Mouse (Mus musculus) urinary bladder, postnatal 4 days (tissue): ENCODE measurements around the gene Cdh15.
A peak's percentile ranks its signal among the peaks of the same experiment; 100 is the strongest.

Experiments
- DNase-seq, 2 experiments: peaks; one replicate each; pipeline ENCODE4 v3.0.0; 2021 to 2022; ENCODE audit warnings: low spot score in 2 of 2

Cdh15 gene

DNA sequence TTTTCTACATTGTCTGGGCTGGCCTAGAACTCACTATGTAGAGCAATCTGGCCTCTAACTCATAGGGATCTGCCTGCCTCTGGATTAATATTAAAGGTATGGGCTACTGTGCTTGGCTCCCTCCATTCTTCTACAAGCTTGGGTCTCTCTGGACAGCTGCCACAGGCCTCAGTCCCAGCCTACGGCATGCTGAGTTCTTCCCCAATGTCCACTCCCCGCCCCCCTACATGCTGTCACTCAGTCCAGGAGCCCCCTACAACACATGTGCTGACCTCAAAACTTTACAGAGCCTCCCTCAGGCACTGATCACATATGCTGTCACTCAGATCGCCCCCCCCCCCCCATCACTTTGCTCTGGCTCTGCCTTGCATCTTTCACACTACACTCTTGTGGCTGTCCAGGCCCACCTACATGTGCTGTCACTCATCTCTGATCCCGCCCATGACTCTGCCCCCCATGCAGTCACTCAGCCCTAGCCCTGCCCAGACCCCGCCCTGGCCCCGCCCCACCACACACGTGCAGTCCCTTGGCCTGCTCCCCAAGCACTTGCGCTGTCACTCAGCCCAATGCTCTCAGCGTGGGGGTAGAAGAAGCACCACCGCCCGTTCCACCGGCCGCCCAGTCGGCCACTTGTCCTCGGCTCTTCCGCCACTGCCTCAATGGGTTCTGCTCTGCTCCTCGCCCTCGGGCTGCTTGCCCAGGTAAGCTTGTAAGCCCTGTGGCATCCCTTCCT is at the start of gene Cdh15:
TSS of gene Cdh15 (plus strand) at position 138 of the 733 bp plus-strand sequence.
- DNase-seq: no peak

GRCm38 (mm10) chr8:122803906-122804761 is 43.6 kb upstream of the Cdh15 start:
- no peak for DNase-seq

DNA sequence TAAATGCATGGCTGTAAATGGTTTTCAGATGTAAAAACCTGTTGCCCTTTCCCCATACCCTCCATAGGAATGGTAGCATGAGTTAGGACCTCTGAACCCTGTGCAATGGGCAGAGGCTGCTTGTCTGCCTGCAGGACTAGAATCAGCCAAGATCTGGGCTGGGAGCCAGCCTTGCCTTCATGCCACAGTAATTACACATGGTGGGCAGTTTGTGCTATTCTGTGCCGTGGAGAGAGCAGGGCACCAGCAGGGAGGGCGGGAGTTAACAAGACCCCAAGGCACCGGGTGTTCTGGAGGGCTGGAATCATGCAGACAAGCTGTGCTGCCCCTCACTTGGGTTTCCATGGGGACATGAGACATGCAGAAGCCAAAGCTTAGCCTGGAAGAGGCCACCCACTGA is 42.4 kb upstream of the Cdh15 start:
- no peak for DNase-seq

DNA sequence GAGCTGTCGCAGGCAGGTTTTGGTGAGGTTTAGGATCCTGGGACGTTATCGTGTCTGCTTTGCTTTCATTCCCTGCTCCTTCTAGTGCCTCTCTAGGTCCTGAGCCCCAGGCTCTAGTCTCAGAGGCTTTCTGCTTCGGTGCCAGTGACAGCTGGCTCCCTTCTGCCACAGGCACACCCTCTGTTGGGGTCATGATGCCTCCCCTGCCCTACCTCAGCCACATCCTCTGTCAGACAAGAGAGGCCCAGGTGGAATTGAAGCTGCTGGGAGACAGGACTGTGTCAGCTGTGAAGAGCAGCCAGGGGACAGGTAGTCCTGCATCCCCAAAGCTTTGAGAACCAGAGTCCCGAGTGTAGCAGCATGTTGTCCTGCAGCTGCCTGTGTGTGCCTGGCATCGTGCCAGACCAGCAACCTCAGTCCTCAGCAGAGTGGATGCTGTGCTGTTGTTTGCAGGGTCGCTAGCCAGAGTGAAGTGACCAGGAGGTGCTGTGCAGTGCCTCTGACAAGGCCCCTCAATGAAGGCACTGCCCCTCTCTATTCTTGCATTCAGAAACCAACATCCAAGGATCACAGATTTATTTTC is 40.7 kb upstream of the Cdh15 start:
- no peak for DNase-seq

GRCm38 (mm10) chr8:122807907-122808306 is 39.9 kb upstream of the Cdh15 start:
- DNase-seq: no peak

DNA sequence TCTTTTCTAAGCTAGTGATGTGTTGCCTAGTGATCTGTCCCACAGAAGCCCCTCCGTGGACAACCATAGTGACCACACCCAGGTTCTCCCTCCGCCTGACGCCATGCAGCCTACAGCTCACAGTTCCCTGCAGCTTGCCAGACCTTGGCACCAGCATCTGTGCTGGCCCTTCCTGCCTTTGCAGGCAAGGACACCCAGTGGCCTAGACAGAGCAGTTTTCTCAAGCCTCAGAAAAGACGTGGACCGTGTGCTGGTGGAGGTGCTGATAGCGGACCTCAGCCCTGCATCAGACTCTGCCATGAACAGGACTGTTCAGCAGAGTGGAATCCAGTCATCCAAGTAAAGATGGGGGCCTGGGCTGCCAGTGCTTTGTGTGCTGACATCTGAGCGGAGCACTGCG is 37.4 kb upstream of the Cdh15 start:
- DNase-seq: no peak

DNA sequence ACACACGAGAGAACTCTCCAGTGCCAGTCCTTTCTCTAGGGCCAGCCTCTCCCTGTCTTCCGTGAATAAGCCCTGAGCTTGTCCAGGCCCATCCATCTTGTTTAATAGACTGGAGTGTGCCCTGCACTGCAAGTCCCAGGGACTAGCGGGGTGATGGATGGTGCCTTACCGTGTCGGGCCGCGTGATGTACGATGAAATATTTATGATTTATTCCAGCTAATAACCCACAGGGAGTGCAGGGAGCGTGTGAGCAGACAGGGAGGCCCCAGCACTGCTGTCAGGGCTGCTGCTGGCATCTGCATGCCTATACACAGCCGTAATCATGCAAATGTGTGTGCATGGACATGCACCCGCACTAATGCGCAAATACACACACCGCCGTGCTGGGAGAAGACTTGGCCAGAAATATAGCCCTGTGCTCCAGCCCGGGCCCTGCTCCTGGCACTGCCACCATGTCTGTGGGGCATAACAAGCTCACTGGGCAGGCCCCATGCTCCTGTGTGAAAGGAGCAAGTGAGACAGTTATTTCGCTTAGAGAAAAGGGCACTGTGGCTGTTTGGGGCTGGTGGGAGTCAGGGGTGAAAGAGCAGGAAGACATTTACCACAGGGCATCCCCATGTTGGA is 35.8 kb upstream of the Cdh15 start:
- no peak for DNase-seq

DNA sequence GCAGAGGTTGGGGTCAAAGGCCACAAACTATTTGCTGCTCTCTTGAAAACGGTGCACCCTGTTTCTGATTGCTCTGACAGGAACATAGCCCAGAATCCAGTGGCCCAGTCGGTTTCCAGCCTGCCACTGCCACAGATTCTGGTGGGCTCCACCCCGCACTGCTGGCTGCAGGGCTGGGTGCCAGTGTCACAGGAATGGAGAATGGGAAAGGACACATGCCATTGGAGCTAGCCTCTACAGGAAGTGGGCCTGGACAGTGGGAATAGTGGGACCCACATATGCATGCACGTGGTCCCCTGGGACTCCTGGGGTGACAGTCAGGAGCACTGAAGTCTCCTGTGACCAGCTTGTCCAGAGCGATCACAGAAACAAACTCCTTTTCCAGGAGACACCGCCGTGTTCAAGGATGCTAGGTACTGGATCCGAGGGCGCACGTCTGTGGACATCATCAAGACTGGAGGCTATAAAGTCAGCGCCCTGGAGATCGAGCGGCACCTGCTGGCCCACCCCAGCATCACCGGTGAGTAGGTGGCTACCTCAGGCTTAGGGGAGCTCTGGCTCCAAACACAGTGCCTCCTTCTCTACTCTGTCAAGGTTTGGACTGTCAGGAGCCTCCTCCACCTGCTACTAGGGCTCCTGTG is 35.0 kb upstream of the Cdh15 start:
- no peak for DNase-seq

DNA sequence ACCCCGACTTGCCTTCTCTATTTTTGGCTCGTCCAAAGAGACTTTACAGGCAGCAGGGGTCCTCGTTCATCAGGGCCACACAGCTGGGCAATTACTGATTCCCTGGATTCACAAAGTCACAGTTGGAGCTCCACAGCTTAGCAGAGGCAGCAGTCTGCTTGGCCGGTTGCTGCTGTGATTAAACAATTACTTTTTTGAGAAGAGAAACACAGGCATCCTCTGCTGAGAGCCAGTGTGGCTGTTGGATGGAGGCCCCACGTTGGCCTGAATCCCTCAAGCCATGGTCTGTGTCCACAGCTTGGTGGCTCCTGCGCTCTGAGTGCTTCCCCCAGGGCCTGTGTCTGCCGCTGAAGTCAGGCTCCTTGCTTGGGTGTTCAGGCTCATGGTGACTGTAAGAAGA is 33.2 kb upstream of the Cdh15 start:
- no peak for DNase-seq

GRCm38 (mm10) chr8:122816965-122817364 is 30.8 kb upstream of the Cdh15 start:
- no peak for DNase-seq

- DNase-seq: no peak
These were observed 29.9 kb upstream of the Cdh15 start for GRCm38 (mm10) chr8:122817724-122818496.

DNA sequence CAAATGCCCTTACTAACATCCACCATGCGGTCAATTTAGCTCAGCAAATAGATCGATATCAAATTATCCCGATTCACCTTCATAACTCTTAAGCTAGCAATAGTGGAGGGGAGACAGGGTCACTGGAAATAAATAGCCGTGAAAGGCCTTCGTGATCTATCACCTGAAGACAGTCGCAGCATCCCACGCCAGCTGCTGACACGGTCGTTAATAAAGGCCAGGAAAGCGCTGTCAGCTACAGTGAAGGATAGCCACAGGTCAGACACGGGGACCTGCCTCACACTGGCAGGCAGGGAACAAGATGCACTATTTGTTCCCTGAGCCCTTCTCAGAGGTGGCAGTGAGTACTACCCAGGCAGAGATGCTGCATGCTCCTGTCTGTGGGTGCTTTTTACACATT is 28.0 kb upstream of the Cdh15 start:
- no peak for DNase-seq

DNA sequence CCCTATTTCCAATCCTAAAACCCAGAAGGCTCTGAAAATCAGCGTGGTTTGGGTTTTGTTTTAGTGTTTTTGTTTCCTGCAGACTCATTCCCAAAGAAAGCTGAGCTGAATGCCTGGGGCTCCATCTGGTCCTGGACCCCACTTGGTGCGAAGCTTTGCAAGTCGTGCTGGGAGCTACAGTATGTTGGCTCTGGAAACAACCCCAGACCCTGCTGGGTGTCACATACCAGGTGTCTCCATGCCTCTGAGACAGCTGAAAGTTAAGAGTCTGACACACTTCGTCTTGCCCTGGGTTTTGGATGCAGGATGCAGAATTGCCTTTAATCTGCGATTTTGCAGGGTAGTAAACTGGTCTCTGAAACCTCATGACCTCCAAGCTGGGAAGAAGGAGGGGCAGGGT is 23.2 kb upstream of the Cdh15 start:
- no peak for DNase-seq

DNA sequence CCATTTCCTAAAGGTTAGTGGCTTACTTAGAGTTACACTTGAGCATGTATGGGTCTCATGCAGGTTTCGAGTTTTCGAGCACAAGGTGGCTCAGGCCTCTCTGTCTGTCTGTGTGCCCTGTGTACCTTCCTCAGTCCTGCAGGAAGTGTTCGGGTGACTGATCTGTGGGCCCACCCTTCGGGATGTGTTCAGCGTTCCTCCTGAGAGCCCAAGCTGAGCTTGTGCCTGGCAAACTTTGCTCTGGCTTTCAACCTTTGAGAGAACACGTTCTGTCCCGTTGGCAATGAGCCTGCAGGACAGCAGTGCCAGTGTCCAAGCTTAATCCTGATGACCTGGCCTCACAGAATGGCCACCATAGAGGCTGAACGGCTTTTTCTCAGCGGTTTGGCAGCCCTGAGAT is 22.8 kb upstream of the Cdh15 start:
- DNase-seq: no peak

DNA sequence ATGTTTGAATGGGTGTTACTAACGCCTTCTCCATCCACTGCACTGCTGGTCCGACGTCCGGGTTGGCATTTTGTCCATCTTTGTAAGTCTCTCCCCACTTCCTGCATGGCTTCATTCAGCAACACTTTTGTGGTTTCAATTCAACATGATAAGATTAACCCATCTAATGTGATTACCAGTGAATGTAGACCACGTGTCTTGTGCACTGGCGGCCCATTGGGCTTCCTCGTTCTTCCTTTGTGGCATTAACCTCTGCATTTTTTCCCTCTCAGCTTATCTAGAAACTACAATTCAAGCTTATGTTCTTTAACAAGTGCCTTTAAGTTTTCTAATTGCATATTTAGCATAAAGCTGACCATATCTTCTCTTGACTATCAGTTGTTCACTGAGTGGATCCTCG is 22.4 kb upstream of the Cdh15 start:
- no peak for DNase-seq

- DNase-seq: no peak
These were observed 18.4 kb upstream of the Cdh15 start for GRCm38 (mm10) chr8:122829396-122829795.

- peak; percentile 81 to 91 for DNase-seq
These were observed 17.3 kb upstream of the Cdh15 start for GRCm38 (mm10) chr8:122830349-122831061.

DNA sequence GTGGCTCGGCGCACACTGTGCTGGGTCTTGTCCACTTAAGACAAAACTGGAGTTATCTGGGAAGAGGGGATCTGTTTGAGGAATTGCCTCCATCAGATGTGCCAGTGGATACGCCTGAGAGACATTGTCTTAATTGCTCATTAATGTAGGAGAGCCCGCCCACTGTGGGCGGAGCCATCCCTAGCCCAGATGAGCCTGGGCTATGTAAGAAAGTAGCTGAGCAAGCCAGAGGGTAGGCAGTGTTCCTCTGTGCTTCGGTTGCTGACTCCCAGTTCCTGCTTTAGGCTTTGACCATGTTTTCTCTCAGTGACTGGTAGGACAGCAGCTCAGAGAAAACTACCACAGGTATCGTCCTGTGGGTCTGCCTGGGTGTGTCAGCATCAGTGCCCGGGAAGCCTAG is 13.3 kb upstream of the Cdh15 start:
- no peak for DNase-seq

GRCm38 (mm10) chr8:122834971-122835370 is 12.8 kb upstream of the Cdh15 start:
- peak in 1 of 2 experiments; percentile 77 for DNase-seq

GRCm38 (mm10) chr8:122836199-122836598 is 11.6 kb upstream of the Cdh15 start:
- DNase-seq: no peak
